Mouse (Mus musculus) C2C12 (cell line): ENCODE measurements around the gene Olfr223. TPM values are rescaled to one million over a fixed set of nuclear protein-coding genes. Genes with fewer than 3 reads are reported as not detected.
"Not testable (repeated sequence)": the region's sequence is repeated elsewhere in the genome, so short reads cannot be mapped to it uniquely, and the experiment has no call there.

Experiments used
- H3K27me3 ChIP-seq: one replicate; pipeline ENCODE4 v1.6.1; 2011; ENCODE audit not compliant: control insufficient read depth, insufficient read depth, insufficient read length
- H3K36me3 ChIP-seq: one replicate; pipeline ENCODE4 v1.6.1; 2011; ENCODE audit not compliant: control insufficient read depth, insufficient read depth
- H3K4me3 ChIP-seq: one replicate; pipeline ENCODE4 v1.5.1; 2011; ENCODE audit warnings: mild to moderate bottlenecking, control low read depth; ENCODE audit not compliant: poor library complexity, insufficient read depth, severe bottlenecking
- H3K79me2 ChIP-seq: one replicate; pipeline ENCODE4 v1.6.1; 2011; ENCODE audit not compliant: control insufficient read depth, insufficient read depth
- H3K79me3 ChIP-seq: one replicate; pipeline ENCODE4 v1.6.1; 2011; ENCODE audit warnings: low read depth, control low read depth
- H3ac ChIP-seq: one replicate; pipeline ENCODE3; 2011; ENCODE audit warnings: low read depth; ENCODE audit not compliant: control insufficient read depth, insufficient read length
- CEBPB ChIP-seq: IDR thresholded peaks from one replicate; pipeline ENCODE4 v1.6.1; 2011; ENCODE audit warnings: low read depth, mild to moderate bottlenecking, control low read depth, moderate library complexity
- CTCF ChIP-seq: IDR thresholded peaks from one replicate; pipeline ENCODE4 v1.5.1; 2011; ENCODE audit not compliant: control insufficient read depth, insufficient read depth, insufficient read length
- FOSL1 ChIP-seq: IDR thresholded peaks from one replicate; pipeline ENCODE4 v1.8.0; 2011; ENCODE audit warnings: mild to moderate bottlenecking, low read length; ENCODE audit not compliant: poor library complexity, insufficient read depth, severe bottlenecking
- MAX ChIP-seq: IDR thresholded peaks from one replicate; pipeline ENCODE4 v1.6.1; 2011; ENCODE audit warnings: mild to moderate bottlenecking, control low read depth
- MYOD1 ChIP-seq: IDR thresholded peaks from one replicate; pipeline ENCODE4 v1.6.1; 2011; ENCODE audit warnings: low read depth; ENCODE audit not compliant: control insufficient read depth, insufficient read length
- MYOG ChIP-seq: IDR thresholded peaks from one replicate; pipeline ENCODE4 v1.6.1; 2011; ENCODE audit not compliant: control insufficient read depth, insufficient read length; ENCODE audit errors: extremely low read depth
- USF1 ChIP-seq: IDR thresholded peaks from one replicate; pipeline ENCODE4 v1.6.1; 2011; ENCODE audit warnings: low read depth, mild to moderate bottlenecking, control low read depth, moderate library complexity
- polyA plus RNA-seq: library from polyadenylated mRNA; unstranded; fragments of >200 nt; fragmentation: generic; extraction: Trizol; gene quantifications from one replicate; pipeline ENCODE4 v1.2.1, GENCODE M21; 2012; ENCODE audit warnings: missing spikeins

Olfr223 gene
- polyA plus RNA-seq, 1 experiment = not detected

DNA sequence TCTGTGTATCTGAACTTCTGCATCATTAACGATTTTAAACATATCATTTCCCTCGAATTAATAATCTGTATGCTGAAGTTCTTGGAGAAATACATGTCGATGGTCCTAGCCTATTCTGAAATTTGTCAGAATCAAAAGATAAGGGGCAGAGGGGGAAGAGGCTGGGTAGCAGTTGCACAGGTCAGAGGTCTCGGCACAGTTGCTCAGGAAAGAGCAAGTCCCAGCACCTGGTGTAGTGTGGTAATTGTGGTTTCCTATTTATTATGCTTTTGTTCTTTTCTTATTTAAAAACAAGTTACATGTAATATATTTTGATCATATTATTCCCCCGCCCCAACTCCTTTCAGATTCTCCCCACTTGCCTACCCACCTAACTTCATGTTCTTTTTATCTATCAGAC is 35.1 kb upstream of the Olfr223 start:
- no peaks in the 10 kb centered on the region for H3K36me3 ChIP-seq
- H3ac ChIP-seq = no peak overlapping the region
- H3K4me3 ChIP-seq = no peak overlapping the region
- TF ChIP-seq CEBPB (no peak), MYOG (no peak), USF1 (no peak), MAX (no peak), FOSL1 (no peak), MYOD1 (no peak), CTCF (no peak)
- H3K79me3 ChIP-seq = no peaks in the 10 kb centered on the region
- H3K79me2 ChIP-seq = no peaks in the 10 kb centered on the region
- H3K27me3 ChIP-seq = no peaks in the 10 kb centered on the region

- no peak overlapping the region for H3K4me3 ChIP-seq
- TF ChIP-seq USF1 (no peak), FOSL1 (no peak), MYOD1 (no peak), MYOG (no peak), MAX (no peak), CTCF (no peak), CEBPB (no peak)
- no peaks in the 10 kb centered on the region for H3K36me3 ChIP-seq
- H3K27me3 ChIP-seq = no peaks in the 10 kb centered on the region
- no peak overlapping the region for H3ac ChIP-seq
- no peaks in the 10 kb centered on the region for H3K79me3 ChIP-seq
- no peaks in the 10 kb centered on the region for H3K79me2 ChIP-seq
Measured at GRCm38 (mm10) chr11:59626192-59626591, 33.1 kb upstream of the Olfr223 start.

DNA sequence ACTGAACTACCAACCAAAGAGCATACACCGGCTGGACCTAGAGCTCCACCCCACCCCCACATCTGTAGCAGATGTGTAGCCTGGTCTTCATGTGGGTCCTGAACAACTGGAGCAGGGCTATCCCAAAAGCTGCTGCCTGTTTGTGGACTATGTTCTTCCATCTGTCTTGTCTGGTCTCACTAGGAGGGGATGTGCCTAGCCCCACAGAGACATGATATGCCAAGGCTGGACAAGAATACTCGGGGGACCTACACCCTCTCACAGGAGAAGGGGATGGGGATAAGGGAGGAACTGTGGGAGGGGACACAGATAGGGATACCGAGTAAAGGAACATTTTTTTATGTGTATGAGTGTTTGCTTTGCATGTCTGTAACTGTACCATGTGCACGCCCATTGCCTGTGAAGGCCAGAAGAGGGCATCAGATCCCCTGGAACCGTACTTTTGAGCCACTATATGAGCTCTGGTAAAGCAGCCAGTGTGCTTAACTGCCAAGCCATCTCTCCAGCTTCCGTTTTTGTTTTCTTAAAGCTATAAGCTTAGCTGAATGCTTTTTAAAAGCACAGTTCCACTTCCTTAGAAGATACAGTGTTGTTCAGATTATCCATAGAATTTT is 31.0 kb upstream of the Olfr223 start:
- H3K79me3 ChIP-seq = no peaks in the 10 kb centered on the region
- no peaks in the 10 kb centered on the region for H3K36me3 ChIP-seq
- no peak for TF ChIP-seq MYOD1
- TF ChIP-seq FOSL1 = no peak
- no peak for TF ChIP-seq CTCF
- no peak for TF ChIP-seq CEBPB
- no peak for TF ChIP-seq USF1
- TF ChIP-seq MYOG = no peak
- TF ChIP-seq MAX = no peak

GRCm38 (mm10) chr11:59622214-59622613 is 29.1 kb upstream of the Olfr223 start:
- Histone ChIP-seq H3K27me3 (no peaks in the 10 kb centered on the region), H3ac (no peak overlapping the region), H3K79me3 (no peaks in the 10 kb centered on the region), H3K79me2 (no peaks in the 10 kb centered on the region), H3K4me3 (no peak overlapping the region), H3K36me3 (no peaks in the 10 kb centered on the region)
- TF ChIP-seq MAX (peak; percentile 52), CTCF (no peak)

More for the DNA sequence above, 31.0 kb upstream of the Olfr223 start:
- Histone ChIP-seq H3K4me3 (no peak overlapping the region), H3ac (no peak overlapping the region), H3K27me3 (no peaks in the 10 kb centered on the region), H3K79me2 (no peaks in the 10 kb centered on the region)

DNA sequence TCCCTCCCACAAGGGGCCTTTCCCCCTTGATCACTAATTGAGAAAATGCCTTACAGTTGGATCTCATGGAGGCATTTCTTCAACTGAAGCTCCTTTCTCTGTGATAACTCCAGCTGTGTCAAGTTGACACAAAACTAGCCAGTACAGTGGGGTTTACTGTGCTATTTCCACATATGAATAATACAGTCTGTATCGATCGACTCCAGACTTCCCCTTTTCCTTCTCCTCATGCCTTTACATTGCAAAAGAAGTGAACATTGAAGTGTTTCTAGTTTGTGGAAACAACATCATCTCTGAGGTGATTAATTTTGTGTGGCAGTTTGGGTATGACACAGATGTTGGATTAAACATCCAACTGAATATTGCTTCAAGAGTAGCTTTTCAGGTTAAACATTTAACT is 23.9 kb upstream of the Olfr223 start:
- not testable (repeated sequence) for H3K79me3 ChIP-seq, H3K79me2 ChIP-seq, H3ac ChIP-seq, H3K36me3 ChIP-seq, H3K27me3 ChIP-seq, H3K4me3 ChIP-seq

DNA sequence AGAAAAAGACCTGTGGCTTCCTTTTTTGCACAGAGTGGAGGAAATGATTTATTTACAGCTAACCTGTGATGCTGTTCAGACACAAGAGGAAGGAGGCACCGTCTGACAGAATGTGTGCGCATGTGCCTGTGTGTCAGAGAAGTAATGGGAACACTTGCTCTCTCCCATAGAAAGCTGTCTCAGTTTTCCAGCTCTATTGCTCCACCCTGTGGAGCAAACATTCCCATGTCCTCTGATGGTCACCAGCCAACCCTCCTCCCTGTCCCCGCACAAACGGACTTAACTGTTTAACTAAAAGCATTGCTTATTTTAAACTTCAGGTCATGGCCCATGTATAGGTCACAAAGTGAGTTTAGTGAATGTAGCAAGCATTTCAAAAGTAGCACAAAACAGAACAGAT is 21.0 kb upstream of the Olfr223 start:
- Histone ChIP-seq H3K4me3 (no peak overlapping the region), H3ac (no peak overlapping the region), H3K79me3 (no peaks in the 10 kb centered on the region), H3K79me2 (no peaks in the 10 kb centered on the region), H3K27me3 (no peaks in the 10 kb centered on the region), H3K36me3 (no peaks in the 10 kb centered on the region)
- TF ChIP-seq CEBPB (no peak), FOSL1 (no peak), MYOD1 (no peak), CTCF (no peak), USF1 (no peak)
